Mouse (Mus musculus): ENCODE results near the gene Phf11d. TPM values are rescaled to one million over a fixed set of nuclear protein-coding genes. Genes with fewer than 3 reads are reported as not detected.
A peak's percentile ranks its signal among the peaks of the same experiment; 100 is the strongest.
"Not testable (repeated sequence)": the region's sequence is repeated elsewhere in the genome, so short reads cannot be mapped to it uniquely, and the experiment has no call there.

The Phf11d gene
- polyA plus RNA-seq, 1 experiment, result 8.3 TPM

DNA sequence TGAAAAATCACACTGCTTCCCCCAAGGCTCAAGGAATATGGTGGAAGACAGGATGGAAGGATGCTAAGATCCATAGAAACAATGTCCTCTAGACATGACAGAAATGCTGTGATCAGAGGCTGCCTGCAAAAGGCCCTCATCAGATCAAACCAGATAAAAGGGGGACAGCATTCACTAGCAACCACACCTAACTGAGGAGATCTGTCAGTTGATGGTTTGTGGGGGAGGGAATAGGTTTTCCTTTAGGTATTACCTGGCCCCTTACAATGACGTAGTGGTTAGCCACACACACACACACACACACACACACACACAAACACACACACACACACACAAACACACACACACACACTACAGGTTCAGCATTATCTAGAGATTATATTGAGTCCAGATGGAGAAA, 25.7 kb downstream of the Phf11d start:
- Histone ChIP-seq H3K4me1 (ENCODE audit: control insufficient read depth, insufficient read depth, low read length) (no peaks in the 10 kb centered on the region), H3K27ac (ENCODE audit: control insufficient read depth, insufficient read depth, low read depth, low read length, poor library complexity) (no peak overlapping the region), H3K4me3 (replicated peaks; ENCODE audit: control insufficient read depth, low read depth, low read length) (no peak overlapping the region)
- WGBS, result 79% methylated on average over 1 of the region's 1 CpGs
- TF ChIP-seq CTCF (IDR thresholded peaks at IDR 0.05; ENCODE audit: control insufficient read depth, insufficient read depth, low read length), result no peak
- TF ChIP-seq POLR2A (IDR thresholded peaks at IDR 0.05; ENCODE audit: borderline replicate concordance, control insufficient read depth, low read depth, low read length), result no peak

DNA sequence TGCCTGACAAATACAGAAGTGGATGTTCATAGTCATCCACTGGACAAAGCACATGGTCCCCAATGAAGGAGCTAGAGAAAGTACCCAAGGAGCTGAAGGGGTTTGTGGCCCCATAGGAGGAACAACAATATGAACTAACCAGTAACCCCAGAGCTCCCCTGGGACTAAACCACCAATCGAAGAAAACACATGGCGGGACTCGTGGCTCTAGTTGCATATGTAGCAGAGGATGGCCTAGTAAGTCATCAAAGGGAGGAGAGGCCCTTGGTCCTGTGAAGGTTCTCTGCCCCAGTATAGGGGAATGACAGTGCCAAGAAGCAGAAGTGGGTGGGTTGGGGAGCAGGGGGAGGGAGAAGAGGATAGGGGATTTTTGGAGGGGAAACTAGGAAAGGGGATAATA, 29.2 kb downstream of the Phf11d start:
- H3K27ac ChIP-seq (ENCODE audit: control insufficient read depth, insufficient read depth, low read depth, low read length, poor library complexity); H3K4me3 ChIP-seq (replicated peaks; ENCODE audit: control insufficient read depth, low read depth, low read length); H3K4me1 ChIP-seq (ENCODE audit: control insufficient read depth, insufficient read depth, low read length): not testable (repeated sequence)
- 74% methylated on average over 3 of the region's 3 CpGs for WGBS

DNA sequence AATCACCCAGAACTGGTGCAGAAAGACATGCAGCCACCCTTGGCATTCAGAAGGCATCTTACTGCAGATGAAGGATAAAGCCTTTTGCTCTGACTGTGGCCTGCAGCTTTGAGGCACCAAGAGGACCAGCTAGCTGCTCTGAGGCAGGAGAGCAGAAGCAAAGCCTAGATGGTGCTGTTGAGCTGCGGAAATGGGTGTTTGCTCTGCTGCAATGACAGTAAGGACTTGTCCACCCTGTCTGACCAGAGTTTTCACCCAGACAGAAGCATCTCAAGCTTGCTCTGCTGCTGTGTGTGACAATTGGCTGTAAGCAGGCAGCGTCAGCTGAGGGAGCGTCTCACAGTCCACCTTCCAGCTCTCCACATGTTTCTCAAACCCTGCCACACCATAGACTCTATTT, 34.8 kb downstream of the Phf11d start:
- H3K4me3 ChIP-seq (replicated peaks; ENCODE audit: control insufficient read depth, low read depth, low read length); H3K4me1 ChIP-seq (ENCODE audit: control insufficient read depth, insufficient read depth, low read length); H3K27ac ChIP-seq (ENCODE audit: control insufficient read depth, insufficient read depth, low read depth, low read length, poor library complexity): not testable (repeated sequence)
- WGBS, result 83% methylated on average over 3 of the region's 3 CpGs
- TF ChIP-seq CTCF (IDR thresholded peaks at IDR 0.05; ENCODE audit: control insufficient read depth, insufficient read depth, low read length), result peak; percentile 40

DNA sequence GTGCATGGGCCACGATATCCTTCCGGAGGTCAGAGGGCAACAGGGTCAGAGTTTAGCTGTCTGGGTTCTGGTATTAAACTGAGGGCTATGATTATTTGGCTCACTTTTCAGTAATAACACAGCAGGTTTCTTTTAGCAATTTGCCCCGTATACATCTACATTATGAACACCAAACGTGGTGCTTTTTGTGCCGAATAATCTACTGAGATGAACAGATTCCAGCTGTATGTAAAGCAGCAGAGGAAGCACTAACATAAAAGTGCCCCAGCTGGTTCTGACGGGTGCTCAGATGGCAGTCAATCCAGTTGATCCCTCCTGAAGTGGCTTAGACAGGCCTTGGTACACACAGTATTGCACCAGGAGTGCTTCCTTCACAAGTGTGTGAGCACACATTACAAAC, 45.3 kb downstream of the Phf11d start:
- not testable (repeated sequence) for H3K4me3 ChIP-seq (replicated peaks; ENCODE audit: control insufficient read depth, low read depth, low read length); H3K27ac ChIP-seq (ENCODE audit: control insufficient read depth, insufficient read depth, low read depth, low read length, poor library complexity); H3K4me1 ChIP-seq (ENCODE audit: control insufficient read depth, insufficient read depth, low read length)
- WGBS, result 84% methylated on average over 6 of the region's 6 CpGs

DNA sequence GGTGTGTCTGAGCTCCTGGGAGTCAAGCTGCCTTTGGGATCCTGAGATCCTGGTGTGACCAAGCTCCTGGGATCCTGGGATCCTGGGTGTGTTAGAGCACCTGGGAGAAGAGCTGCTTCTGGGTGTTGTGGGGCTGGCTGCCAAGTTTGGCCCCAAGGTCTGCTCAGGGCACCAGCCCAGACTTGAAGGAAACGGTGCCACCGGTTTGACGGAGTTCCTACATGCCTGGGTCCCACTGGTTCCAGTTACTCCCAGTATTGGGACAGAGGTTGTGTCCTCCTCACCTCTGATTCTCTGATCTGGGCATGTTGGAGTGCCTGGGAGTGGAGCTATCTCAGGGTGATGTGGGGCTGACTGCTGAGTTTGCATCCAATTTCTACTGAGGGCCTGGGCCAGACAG, 46.2 kb downstream of the Phf11d start:
- H3K27ac ChIP-seq (ENCODE audit: control insufficient read depth, insufficient read depth, low read depth, low read length, poor library complexity); H3K4me3 ChIP-seq (replicated peaks; ENCODE audit: control insufficient read depth, low read depth, low read length); H3K4me1 ChIP-seq (ENCODE audit: control insufficient read depth, insufficient read depth, low read length): not testable (repeated sequence)
- WGBS, result 90% methylated on average over 3 of the region's 3 CpGs

Other genes starting within 250 kb of the Phf11d start
- not detected in 2 replicates for gene 1700129C05Rik, start 222.6 kb downstream of the Phf11d start, polyA plus RNA-seq (2011; ENCODE audit: insufficient read depth, insufficient read length, low replicate concordance, missing spikeins)
- gene Gm5142, start 186.7 kb downstream of the Phf11d start, polyA plus RNA-seq (2011; ENCODE audit: insufficient read depth, insufficient read length, low replicate concordance, missing spikeins), result not detected in 2 replicates
- gene Rcbtb1, start 164.3 kb downstream of the Phf11d start, polyA plus RNA-seq (2011; ENCODE audit: insufficient read depth, insufficient read length, low replicate concordance, missing spikeins), result 5.9 and 13.7 TPM in 2 replicates
- gene Gm6904, start 105.3 kb downstream of the Phf11d start, polyA plus RNA-seq (2011; ENCODE audit: insufficient read depth, insufficient read length, low replicate concordance, missing spikeins), result not detected in 2 replicates
- gene Phf11a, start 67.9 kb downstream of the Phf11d start, polyA plus RNA-seq (2011; ENCODE audit: insufficient read depth, insufficient read length, low replicate concordance, missing spikeins), result 1.0 and 1.2 TPM in 2 replicates
- 3.3 and 10.0 TPM in 2 replicates for gene Phf11b, start 24.1 kb downstream of the Phf11d start, polyA plus RNA-seq (2011; ENCODE audit: insufficient read depth, insufficient read length, low replicate concordance, missing spikeins)
- gene Phf11c, start 29.9 kb upstream of the Phf11d start, polyA plus RNA-seq (2011; ENCODE audit: insufficient read depth, insufficient read length, low replicate concordance, missing spikeins), result 1.8 and 4.1 TPM in 2 replicates
- gene Setdb2, start 75.4 kb upstream of the Phf11d start, polyA plus RNA-seq (2011; ENCODE audit: insufficient read depth, insufficient read length, low replicate concordance, missing spikeins), result 7.2 and 8.6 TPM in 2 replicates
- gene Cab39l, start 75.5 kb upstream of the Phf11d start, polyA plus RNA-seq (2011; ENCODE audit: insufficient read depth, insufficient read length, low replicate concordance, missing spikeins), result 11.7 and 11.8 TPM in 2 replicates
- gene Cdadc1, start 232.5 kb upstream of the Phf11d start, polyA plus RNA-seq (2011; ENCODE audit: insufficient read depth, insufficient read length, low replicate concordance, missing spikeins), result 11.1 and 24.1 TPM in 2 replicates